Mouse (Mus musculus) neutrophil, adult 5-6 weeks (primary cell): ENCODE measurements around the gene Fam240a. TPM values are rescaled to one million over a fixed set of nuclear protein-coding genes. Genes with fewer than 3 reads are reported as not detected.

Experiments used
- ATAC-seq: fragments of 151-379, 151-347 bp; 2 replicates; pipeline ENCODE4 v1.8.0; 2017; ENCODE audit warnings: mild to moderate bottlenecking, moderate TSS enrichment; ENCODE audit not compliant: insufficient number of reproducible peaks, poor library complexity, low FRiP score, severe bottlenecking; ENCODE audit errors: extremely low read depth
- total RNA-seq: library from RNA; stranded (forward); fragments of 200-1000 nt; gene quantifications from 2 replicates; pipeline ENCODE4 v1.2.3, GENCODE M21; 2017

Fam240a gene
- total RNA-seq, 1 experiment from 2014 or later: 1.4 TPM

DNA sequence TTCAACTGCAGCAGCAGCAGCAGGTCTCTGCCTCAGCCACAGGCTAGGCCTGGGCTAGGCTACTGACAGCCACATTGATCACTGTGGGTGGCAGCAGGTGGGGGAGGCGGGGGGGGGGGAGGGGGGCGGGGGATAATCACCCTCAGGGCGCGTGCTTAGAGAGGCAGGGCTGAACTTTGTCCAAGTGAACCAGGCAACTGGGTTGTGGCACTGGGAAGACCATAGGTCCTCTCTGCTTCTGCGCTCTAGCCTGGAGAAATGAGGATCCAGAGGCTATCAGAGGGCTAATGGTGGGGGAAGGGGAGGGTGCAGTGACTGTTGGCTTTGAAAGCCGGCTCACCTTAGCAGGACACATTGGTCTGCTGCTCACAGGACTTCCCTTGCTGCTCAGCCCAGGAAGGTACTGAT, 41.4 kb downstream of the Fam240a start:
- no peak for ATAC-seq

DNA sequence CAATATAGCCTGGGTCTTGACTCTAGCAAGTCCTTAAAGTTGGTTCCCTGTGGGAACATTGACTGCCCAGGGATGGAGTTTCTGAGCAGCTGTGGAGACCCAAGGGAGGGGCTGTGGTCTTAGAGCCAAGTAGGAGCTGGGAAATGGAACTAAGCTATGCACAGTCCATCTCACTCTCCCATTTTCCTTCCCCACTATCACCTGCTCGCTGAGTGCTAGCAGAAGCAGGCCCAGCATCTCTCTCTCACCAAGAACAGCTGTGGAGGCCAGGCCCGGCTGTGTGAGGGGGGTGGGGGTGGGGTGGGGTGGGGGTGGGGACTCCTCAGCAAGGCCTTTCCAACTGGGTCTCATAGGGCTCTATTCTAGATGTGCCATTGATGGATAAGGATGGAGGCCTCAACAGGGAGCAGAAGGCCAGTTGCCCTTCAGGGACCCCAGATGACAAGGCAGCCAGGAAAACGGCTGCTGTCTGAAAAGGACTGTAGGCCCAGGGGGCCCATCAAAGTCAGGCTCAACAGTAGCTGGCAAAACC, 41.9 kb downstream of the Fam240a start:
- no peak for ATAC-seq

DNA sequence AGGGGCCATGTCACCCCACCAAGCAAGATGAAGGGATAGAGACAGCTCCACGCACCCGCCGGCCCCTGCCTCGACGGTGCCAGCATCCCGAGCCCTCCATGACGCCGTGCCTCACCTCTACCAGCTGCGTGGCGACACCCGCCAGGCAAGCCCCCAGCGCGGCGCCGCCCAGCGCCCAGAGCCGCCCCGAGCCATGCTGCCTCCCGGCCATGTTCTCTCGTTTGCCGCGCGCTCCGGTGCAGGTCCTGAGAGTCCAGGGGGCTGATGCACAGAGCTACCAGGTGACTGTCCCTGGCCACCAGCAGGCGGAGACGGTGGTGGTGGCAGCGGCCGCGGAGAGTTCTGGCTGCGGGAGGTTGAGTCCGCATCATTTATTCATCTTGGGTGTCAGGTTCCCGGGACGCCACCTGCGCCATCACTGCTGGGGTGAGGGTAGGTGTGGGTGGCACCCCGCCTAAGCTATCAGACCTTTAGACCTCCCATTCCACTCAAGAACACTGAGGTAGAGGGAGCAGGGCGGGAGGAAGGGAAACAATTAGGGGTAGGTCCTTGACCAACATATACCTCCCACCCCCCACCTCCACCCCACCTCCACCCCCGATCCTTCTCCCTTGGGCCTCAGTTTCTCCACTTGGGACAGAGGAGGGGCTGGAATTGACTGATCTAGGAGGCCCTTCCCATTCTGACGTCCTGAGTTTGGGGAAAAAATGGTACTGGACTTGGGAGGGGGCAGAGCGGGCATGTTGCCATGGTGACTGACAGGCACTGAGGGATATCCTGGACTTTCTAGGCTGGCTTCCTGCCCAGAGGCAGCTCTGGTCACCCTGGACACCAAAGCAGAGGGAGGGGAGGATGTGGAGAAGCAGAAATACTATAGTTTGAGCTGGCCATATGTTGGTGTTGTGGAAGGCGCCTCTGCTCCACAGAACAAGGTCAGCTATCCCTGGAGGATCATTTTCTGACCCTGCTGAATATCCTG, 42.7 kb downstream of the Fam240a start:
- no peak for ATAC-seq

DNA sequence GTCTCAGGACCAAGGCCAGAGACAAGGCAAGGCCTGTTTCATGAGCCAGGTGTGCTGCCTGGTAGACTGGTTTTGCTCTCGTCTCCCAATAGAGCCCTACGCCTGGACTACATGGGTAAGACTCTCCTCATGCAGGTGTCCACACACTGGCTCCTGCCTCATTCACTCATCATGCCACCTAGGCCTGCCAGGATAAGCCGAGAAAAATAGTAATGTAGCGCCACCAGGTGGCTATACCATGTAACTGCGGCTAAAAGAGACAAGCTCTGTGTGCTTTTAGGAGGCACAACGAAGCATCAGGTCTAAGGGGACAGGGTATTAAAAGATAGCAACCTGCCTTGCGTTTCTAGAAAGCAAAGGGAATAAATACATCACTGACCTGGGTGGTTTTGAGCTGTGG, 45.6 kb downstream of the Fam240a start:
- ATAC-seq: no peak

Other genes with a start within 250 kb of the Fam240a start
- gene Myl3, start 175.0 kb downstream of the Fam240a start, total RNA-seq: not detected in 2 replicates
- not detected in 2 replicates for gene Pth1r, start 169.7 kb downstream of the Fam240a start, total RNA-seq
- not detected in 2 replicates for gene Prss42, start 118.7 kb downstream of the Fam240a start, total RNA-seq
- gene Prss44, start 102.9 kb downstream of the Fam240a start, total RNA-seq: not detected in 2 replicates
- not detected in 2 replicates for gene Prss43, start 90.2 kb downstream of the Fam240a start, total RNA-seq
- not detected in 2 replicates for gene Prss45, start 82.3 kb downstream of the Fam240a start, total RNA-seq
- gene Prss46, start 72.4 kb downstream of the Fam240a start, total RNA-seq: not detected in 2 replicates
- not detected in 2 replicates for gene Prss50, start 58.9 kb downstream of the Fam240a start, total RNA-seq
- gene Als2cl, start 37.0 kb downstream of the Fam240a start, total RNA-seq: 16.4 and 18.2 TPM in 2 replicates
- gene Tmie, start 36.7 kb downstream of the Fam240a start, total RNA-seq: 2.6 and 2.9 TPM in 2 replicates
- gene Tdgf1, start 29.3 kb upstream of the Fam240a start, total RNA-seq: 0.49 and 1.0 TPM in 2 replicates
- gene Lrrc2, start 34.7 kb upstream of the Fam240a start, total RNA-seq: not detected in 2 replicates
- not detected in 2 replicates for gene Rtp3, start 73.7 kb upstream of the Fam240a start, total RNA-seq
- 19.4 and 33.3 TPM in 2 replicates for gene Ltf, start 102.4 kb upstream of the Fam240a start, total RNA-seq
- gene Ccrl2, start 140.7 kb upstream of the Fam240a start, total RNA-seq: 12.0 and 12.5 TPM in 2 replicates
- gene Lrrfip2, start 200.7 kb upstream of the Fam240a start, total RNA-seq: 95.8 and 97.4 TPM in 2 replicates